9 mouse cellular contexts compared by ENCODE assay signal in the genomic region with DNA sequence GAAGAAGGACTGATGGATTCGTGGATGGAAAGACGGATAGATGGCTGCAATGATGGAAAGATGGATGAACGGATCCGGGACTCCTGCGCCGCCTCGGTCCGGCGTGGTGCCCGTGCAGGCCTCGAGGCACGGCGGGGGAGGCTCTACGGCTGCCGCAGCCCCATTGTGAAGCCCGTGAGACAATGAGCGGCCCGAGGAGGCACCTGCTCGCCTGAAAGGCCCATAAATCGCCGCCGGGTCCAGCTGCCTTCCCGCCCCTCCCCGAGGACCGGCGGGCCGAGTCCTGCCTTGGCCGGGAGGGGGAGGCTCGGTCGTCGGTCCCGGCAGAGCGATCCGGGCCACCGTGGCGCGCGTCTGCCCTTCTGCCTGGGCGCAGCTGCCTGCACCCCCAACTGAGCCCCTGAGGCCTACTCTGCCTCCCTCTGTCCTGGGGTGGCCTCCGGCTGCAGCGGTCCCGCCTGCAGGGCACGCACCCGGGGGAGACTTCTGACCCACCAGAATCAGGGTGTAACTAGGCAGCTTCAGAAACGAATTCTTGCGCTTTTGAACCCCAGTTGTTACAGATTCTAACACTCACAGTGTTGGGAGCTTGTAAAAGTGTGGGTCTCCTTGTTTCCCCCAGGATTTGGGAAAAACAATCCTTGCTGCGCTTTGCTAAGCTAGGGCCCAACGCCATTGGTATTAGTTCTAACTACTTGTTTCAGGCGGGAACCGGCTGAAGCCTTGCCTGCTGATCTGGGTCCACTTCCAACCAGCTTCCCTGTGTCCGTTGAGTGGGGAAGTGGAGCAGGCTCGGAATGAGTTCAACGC. TPM values are rescaled to one million over a fixed set of nuclear protein-coding genes. Genes with fewer than 3 reads are reported as not detected.
DNase-seq lines count a peak whose midpoint lies in the region; ATAC-seq lines count a peak whose summit lies in the region.
"Had no signal": no experiment of that assay in that cellular context is flagged by ENCODE, and none has a peak within 500 bp of the region (broad histone marks: within the 10 kb centered on the region; RNA-seq: fewer than 3 reads in every experiment).

No protein-coding gene starts in this region.

- no peak; the same call in 1 of the 2 replicates for ATAC-seq in heart, embryonic 13.5 days (ENCODE audit: extremely low read depth, insufficient number of reproducible peaks, low FRiP score, low TSS enrichment)
- 0 out of 2 replicates have a peak, but pooled peaks have one; percentile 33 for ATAC-seq in hindbrain, embryonic 15.5 days (ENCODE audit: low FRiP score, low read depth)
- ATAC-seq in midbrain, embryonic 13.5 days: peak; percentile 81

- no peaks in the 10 kb centered on the region for H3K9me3 ChIP-seq in heart, embryonic 13.5 days
- H3K9me3 ChIP-seq in hindbrain, embryonic 15.5 days: no peaks in the 10 kb centered on the region
- no peaks in the 10 kb centered on the region for H3K9me3 ChIP-seq in midbrain, embryonic 13.5 days

- no peak for DNase-seq in heart, adult 18-20 months
- peak; percentile 55 for DNase-seq in embryo, embryonic 9.5 days (ENCODE audit: extremely low spot score)
- DNase-seq in cerebellum, postnatal 25 days: no peak
- DNase-seq in layer of hippocampus, adult 9-10 months (ENCODE audit: low spot score): no peak
- DNase-seq in left cerebral cortex, adult 8-10 months (ENCODE audit: low spot score in 2 of 2): no peak

- no peak overlapping the region; the same call in 1 of the 2 replicates for H3K27ac ChIP-seq in heart, embryonic 13.5 days (replicated peaks)
- 0 out of 2 replicates have a peak overlapping the region, but pooled peaks have one; percentile 37 for H3K27ac ChIP-seq in hindbrain, embryonic 15.5 days (replicated peaks)
- peak overlapping the region; percentile 90 for H3K27ac ChIP-seq in midbrain, embryonic 13.5 days

- H3K4me2 ChIP-seq in heart, embryonic 13.5 days: peak overlapping the region; percentile 76
- H3K4me2 ChIP-seq in hindbrain, embryonic 15.5 days: peak overlapping the region; percentile 64
- H3K4me2 ChIP-seq in midbrain, embryonic 13.5 days (replicated peaks): peak overlapping the region; percentile 60

- H3K36me3 ChIP-seq in heart, embryonic 13.5 days: no peaks in the 10 kb centered on the region
- no peaks in the 10 kb centered on the region for H3K36me3 ChIP-seq in hindbrain, embryonic 15.5 days
- no peaks in the 10 kb centered on the region for H3K36me3 ChIP-seq in midbrain, embryonic 13.5 days
- H3K36me3 ChIP-seq: G1E had no signal

- H3K4me3 ChIP-seq in heart, embryonic 13.5 days: peak overlapping the region; percentile 54
- H3K4me3 ChIP-seq in hindbrain, embryonic 15.5 days: peak overlapping the region; percentile 37
- peak overlapping the region; percentile 38 for H3K4me3 ChIP-seq in midbrain, embryonic 13.5 days (replicated peaks)

- H3K4me1 ChIP-seq in heart, embryonic 13.5 days: peaks cover 19% of the 10 kb centered on the region
- H3K4me1 ChIP-seq in hindbrain, embryonic 15.5 days (replicated peaks): peaks cover 17% of the 10 kb centered on the region
- H3K4me1 ChIP-seq in midbrain, embryonic 13.5 days (replicated peaks): peaks cover 42% of the 10 kb centered on the region

- peak overlapping the region; percentile 78 for H3K9ac ChIP-seq in heart, embryonic 13.5 days
- peak overlapping the region; percentile 31 for H3K9ac ChIP-seq in hindbrain, embryonic 15.5 days
- peak overlapping the region; percentile 69 for H3K9ac ChIP-seq in midbrain, embryonic 13.5 days (replicated peaks)

- 9% methylated on average over 53 of the region's 53 CpGs for WGBS in heart, embryonic 13.5 days
- WGBS in hindbrain, embryonic 15.5 days: 5% methylated on average over 40 of the region's 53 CpGs
- WGBS in midbrain, embryonic 13.5 days: 4% methylated on average over 53 of the region's 53 CpGs

- H3K27me3 ChIP-seq in heart, embryonic 13.5 days (replicated peaks): peaks cover 69% of the 10 kb centered on the region
- H3K27me3 ChIP-seq in hindbrain, embryonic 15.5 days: 0 out of 2 replicates have a peak, but pooled peaks cover 5% of the 10 kb centered on the region
- H3K27me3 ChIP-seq in midbrain, embryonic 13.5 days: peaks cover 21% of the 10 kb centered on the region; the same call in 1 of the 2 replicates

RNA-seq across cellular contexts. Expression of a gene that starts 15.0 kb away (rescaled TPM):
- 621 and 622 TPM in 2 replicates for polyA plus RNA-seq in heart, embryonic 13.5 days (2015; fragmentation: Nextera tagmentation; extraction: Ambion mirVana)
- 10 to 100 TPM; 22.9 to 30.2 TPM for total RNA-seq in heart, adult 18-20 months (2021)
- polyA plus RNA-seq in hindbrain, embryonic 15.5 days (2015; fragmentation: Nextera tagmentation; extraction: Ambion mirVana): 267 and 430 TPM in 2 replicates
- 379 and 515 TPM in 2 replicates for polyA plus RNA-seq in midbrain, embryonic 13.5 days (2015; fragmentation: Nextera tagmentation; extraction: Ambion mirVana)
- 10 to 100 TPM; 16.4 to 17.3 (median 16.9) TPM for total RNA-seq in left cerebral cortex, adult 8-10 months (2022)
- total RNA-seq: G1E had no signal

RNA-seq across cellular contexts. Expression of a gene that starts 27.7 kb away (rescaled TPM):
- polyA plus RNA-seq in heart, embryonic 13.5 days (2015; fragmentation: Nextera tagmentation; extraction: Ambion mirVana): 0.90 and 1.3 TPM in 2 replicates
- under 1 TPM; 0.50 to 0.87 TPM for total RNA-seq in heart, adult 18-20 months (2021)
- polyA plus RNA-seq in hindbrain, embryonic 15.5 days (2015; fragmentation: Nextera tagmentation; extraction: Ambion mirVana): 0.75 and 1.7 TPM in 2 replicates
- polyA plus RNA-seq in midbrain, embryonic 13.5 days (2015; fragmentation: Nextera tagmentation; extraction: Ambion mirVana): 0.39 and 0.74 TPM in 2 replicates
- 1 to 10 TPM in 3 of 4 experiments, under 1 TPM in 1; 0.78 to 1.8 (median 1.2) TPM for total RNA-seq in left cerebral cortex, adult 8-10 months (2022)

RNA-seq across cellular contexts. Expression of a gene that starts 57.1 kb away (rescaled TPM):
- 1.2 and 2.3 TPM in 2 replicates for polyA plus RNA-seq in heart, embryonic 13.5 days (2015; fragmentation: Nextera tagmentation; extraction: Ambion mirVana)
- total RNA-seq in heart, adult 18-20 months (2021): not detected
- polyA plus RNA-seq in hindbrain, embryonic 15.5 days (2015; fragmentation: Nextera tagmentation; extraction: Ambion mirVana): 0.54 and 1.2 TPM in 2 replicates
- polyA plus RNA-seq in midbrain, embryonic 13.5 days (2015; fragmentation: Nextera tagmentation; extraction: Ambion mirVana): 0.37 and 0.73 TPM in 2 replicates
- not detected for total RNA-seq in left cerebral cortex, adult 8-10 months (2022)
